Mouse (Mus musculus): ENCODE data around the gene Sgms1.

DNA sequence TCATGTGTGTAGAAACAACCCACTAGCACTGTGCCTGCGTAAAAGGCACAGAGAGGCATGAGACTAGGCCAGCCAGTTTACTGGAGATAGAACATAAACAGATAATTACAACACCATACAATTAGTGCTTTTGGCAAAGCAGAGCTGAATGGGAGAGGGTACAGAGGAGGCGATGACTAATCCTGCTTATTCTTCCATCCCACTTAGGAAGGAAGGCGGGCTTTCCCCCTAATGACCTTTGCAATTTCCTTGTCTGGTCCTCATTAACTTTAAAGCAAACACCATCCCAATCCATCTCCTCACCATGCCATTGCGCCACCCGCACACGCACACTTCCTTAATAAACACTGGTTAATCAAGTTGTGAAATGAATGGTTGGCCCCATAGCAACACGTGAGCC is 91.3 kb downstream of the Sgms1 start:
- TF ChIP-seq EP300 (IDR thresholded peaks at IDR 0.05; ENCODE audit: insufficient read depth, low read depth, low read length) (no peak), CTCF (IDR thresholded peaks at IDR 0.05) (no peak)

Measured in heart, adult 2 months (tissue).